Mouse (Mus musculus) limb, embryonic 12.5 days (tissue): ENCODE measurements around the gene Mink1. TPM values are rescaled to one million over a fixed set of nuclear protein-coding genes. Genes with fewer than 3 reads are reported as not detected.

Source experiments
- polyA plus RNA-seq: library from polyadenylated mRNA; unstranded; fragments of >200 nt; fragmentation: Nextera tagmentation; extraction: Ambion mirVana; gene quantifications from 2 replicates; pipeline ENCODE4 v1.2.1, GENCODE M21; 2016

Mink1 gene
- polyA plus RNA-seq, 1 experiment from 2014 or later, result 17.6 TPM

Other genes with a start within 250 kb of the Mink1 start
- gene Alox12e, start 240.3 kb upstream of the Mink1 start, polyA plus RNA-seq, result not detected in 2 replicates
- 0.09 TPM in 1 of 2 replicates, not detected in the other for gene Alox15, start 210.8 kb upstream of the Mink1 start, polyA plus RNA-seq
- 44.7 and 53.5 TPM in 2 replicates for gene Pelp1, start 152.8 kb upstream of the Mink1 start, polyA plus RNA-seq
- 18.8 and 19.5 TPM in 2 replicates for gene Arrb2, start 130.2 kb upstream of the Mink1 start, polyA plus RNA-seq
- 43.0 and 44.0 TPM in 2 replicates for gene Med11, start 111.0 kb upstream of the Mink1 start, polyA plus RNA-seq
- 0.40 and 0.58 TPM in 2 replicates for gene Zmynd15, start 103.4 kb upstream of the Mink1 start, polyA plus RNA-seq
- 1.1 and 1.9 TPM in 2 replicates for gene Cxcl16, start 102.9 kb upstream of the Mink1 start, polyA plus RNA-seq
- 0.36 and 1.4 TPM in 2 replicates for gene Tm4sf5, start 57.6 kb upstream of the Mink1 start, polyA plus RNA-seq
- gene Vmo1, start 48.3 kb upstream of the Mink1 start, polyA plus RNA-seq, result 0.66 TPM in 1 of 2 replicates, not detected in the other
- 0.37 and 0.68 TPM in 2 replicates for gene Gltpd2, start 43.7 kb upstream of the Mink1 start, polyA plus RNA-seq
- 857 and 867 TPM in 2 replicates for gene Psmb6, start 37.5 kb upstream of the Mink1 start, polyA plus RNA-seq
- gene Gm40193, start 29.9 kb upstream of the Mink1 start, polyA plus RNA-seq, result not detected in 2 replicates
- 4.4 and 4.5 TPM in 2 replicates for gene Pld2, start 22.8 kb upstream of the Mink1 start, polyA plus RNA-seq
- gene 4930544D05Rik, start 53.0 kb downstream of the Mink1 start, polyA plus RNA-seq, result not detected in 2 replicates
- gene Chrne, start 56.3 kb downstream of the Mink1 start, polyA plus RNA-seq, result not detected in 2 replicates
- gene Gp1ba, start 76.2 kb downstream of the Mink1 start, polyA plus RNA-seq, result 0.22 and 0.31 TPM in 2 replicates
- 95.8 and 104 TPM in 2 replicates for gene Rnf167, start 84.4 kb downstream of the Mink1 start, polyA plus RNA-seq
- 161 and 163 TPM in 2 replicates for gene Slc25a11, start 84.6 kb downstream of the Mink1 start, polyA plus RNA-seq
- gene Pfn1, start 91.8 kb downstream of the Mink1 start, polyA plus RNA-seq, result 1,494 and 1,514 TPM in 2 replicates
- 34.2 and 38.2 TPM in 2 replicates for gene Eno3, start 94.3 kb downstream of the Mink1 start, polyA plus RNA-seq
- gene Spag7, start 106.5 kb downstream of the Mink1 start, polyA plus RNA-seq, result 151 TPM in 2 replicates
- gene Camta2, start 125.2 kb downstream of the Mink1 start, polyA plus RNA-seq, result 9.9 and 12.8 TPM in 2 replicates
- 1.0 and 1.4 TPM in 2 replicates for gene Inca1, start 137.3 kb downstream of the Mink1 start, polyA plus RNA-seq
- gene Kif1c, start 137.7 kb downstream of the Mink1 start, polyA plus RNA-seq, result 3.3 and 3.6 TPM in 2 replicates
- 6.8 and 7.2 TPM in 2 replicates for gene Zfp3, start 201.3 kb downstream of the Mink1 start, polyA plus RNA-seq
- gene Scimp, start 249.7 kb downstream of the Mink1 start, polyA plus RNA-seq, result not detected in 2 replicates